ENCODE assay signal across 11 mouse cellular contexts in genomic region chr2:36183278-36183677, GRCm38 (mm10). TPM values are rescaled to one million over a fixed set of nuclear protein-coding genes. Genes with fewer than 3 reads are reported as not detected.
A peak's percentile ranks its signal among the peaks of the same experiment; 100 is the strongest.
DNase-seq lines count a peak whose midpoint lies in the region; ATAC-seq and TF ChIP-seq lines count a peak whose summit lies in the region.
"Had no signal": no experiment of that assay in that cellular context is flagged by ENCODE, and none has a peak within 500 bp of the region (broad histone marks: within the 10 kb centered on the region; RNA-seq: fewer than 3 reads in every experiment).

No protein-coding gene starts in this region.

- TF ChIP-seq CTCF in heart, adult 2 months (IDR thresholded peaks at IDR 0.05): no peak
- no peak for TF ChIP-seq CTCF in liver, embryonic 14.5 days (IDR thresholded peaks at IDR 0.05; ENCODE audit: low read depth)

- 11% methylated on average over 2 of the region's 2 CpGs for WGBS in heart, adult 2 months
- WGBS in heart, embryonic 10.5 days: 79% methylated on average over 2 of the region's 2 CpGs
- WGBS in liver, embryonic 14.5 days (ENCODE audit: insufficient replicate concordance): 74% methylated on average over 2 of the region's 2 CpGs
- 22% methylated on average over 2 of the region's 2 CpGs for WGBS in heart, embryonic 16.5 days

- no peaks in the 10 kb centered on the region; the same call in 1 of the 2 replicates for H3K36me3 ChIP-seq in heart, adult 2 months (ENCODE audit: control insufficient read depth, insufficient read depth, low read length)
- H3K36me3 ChIP-seq in heart, embryonic 10.5 days: 0 out of 2 replicates have a peak, but pooled peaks cover 3% of the 10 kb centered on the region
- H3K36me3 ChIP-seq in liver, embryonic 14.5 days (replicated peaks; ENCODE audit: control insufficient read depth, insufficient read depth, low read depth): peaks cover 3% of the 10 kb centered on the region; the same call in 1 of the 2 replicates
- H3K36me3 ChIP-seq in heart, embryonic 16.5 days (ENCODE audit: control insufficient read depth, insufficient read depth): peaks cover 3% of the 10 kb centered on the region; the same call in 1 of the 2 replicates

- H3K4me1 ChIP-seq in heart, adult 2 months (ENCODE audit: control insufficient read depth, insufficient read depth, low read length): peaks cover 5% of the 10 kb centered on the region; the same call in 1 of the 2 replicates
- H3K4me1 ChIP-seq in heart, embryonic 10.5 days: peaks cover 11% of the 10 kb centered on the region; the same call in 1 of the 2 replicates
- H3K4me1 ChIP-seq in liver, embryonic 14.5 days (replicated peaks; ENCODE audit: control insufficient read depth in 2 of 2, insufficient read depth in 2 of 2, low read length in 1 of 2): peaks cover 10 to 15% of the 10 kb centered on the region in 2 experiments
- peaks cover 16% of the 10 kb centered on the region for H3K4me1 ChIP-seq in heart, embryonic 16.5 days (ENCODE audit: control insufficient read depth, insufficient read depth, low read length)

- peak; percentile 28 to 50 for DNase-seq in heart, adult 2 months
- no peak for DNase-seq in heart, embryonic 10.5 days (ENCODE audit: low spot score)
- DNase-seq in liver, embryonic 14.5 days (ENCODE audit: low read depth in 3 of 3, low spot score in 3 of 3): no peak
- DNase-seq in liver: no peak
- DNase-seq in heart, adult 9 months (ENCODE audit: low spot score in 2 of 2): peak; percentile 45 to 56
- no peak for DNase-seq in embryo, embryonic 10.5 days (ENCODE audit: low spot score)
- DNase-seq in adrenal gland, postnatal 14 days: no peak
- DNase-seq: cerebellum, adult 9-10 months had no signal

- H3K9me3 ChIP-seq in heart, embryonic 10.5 days: no peaks in the 10 kb centered on the region
- H3K9me3 ChIP-seq in liver, embryonic 14.5 days (ENCODE audit: control insufficient read depth, low read length): no peaks in the 10 kb centered on the region
- no peaks in the 10 kb centered on the region for H3K9me3 ChIP-seq in heart, embryonic 16.5 days (replicated peaks; ENCODE audit: control insufficient read depth, low read length)
- H3K9me3 ChIP-seq: liver, embryonic 15.5 days had no signal

- H3K9ac ChIP-seq in heart, adult 2 months (ENCODE audit: low read depth, low read length): no peak overlapping the region
- no peak overlapping the region for H3K9ac ChIP-seq in liver, embryonic 14.5 days (replicated peaks)
- H3K9ac ChIP-seq in heart, embryonic 16.5 days (ENCODE audit: low read length): peak overlapping the region; percentile 37
- H3K9ac ChIP-seq: liver, embryonic 15.5 days had no signal

- no peak overlapping the region for H3K4me2 ChIP-seq in liver, embryonic 14.5 days (ENCODE audit: low read depth)
- H3K4me2 ChIP-seq in heart, embryonic 16.5 days (ENCODE audit: low read depth, low read length): no peak overlapping the region
- H3K4me2 ChIP-seq: liver, embryonic 15.5 days; midbrain, embryonic 11.5 days had no signal

- H3K79me2 ChIP-seq in heart, adult 2 months (replicated peaks; ENCODE audit: control insufficient read depth, insufficient read depth, low read length): no peaks in the 10 kb centered on the region

- H3K4me3 ChIP-seq in heart, adult 2 months: no peak overlapping the region
- no peak overlapping the region for H3K4me3 ChIP-seq in heart, embryonic 10.5 days
- H3K4me3 ChIP-seq in liver, embryonic 14.5 days (ENCODE audit: insufficient read depth in 1 of 2, low read depth in 2 of 2, low read length in 2 of 2): no peak overlapping the region
- no peak overlapping the region for H3K4me3 ChIP-seq in heart, embryonic 16.5 days (ENCODE audit: low read length)
- H3K4me3 ChIP-seq: liver, embryonic 15.5 days had no signal

- intact Hi-C loops in heart, adult 2 months (cut with DNase I): no loop called here

- no peak for TF ChIP-seq POLR2A in heart, adult 2 months (IDR thresholded peaks at IDR 0.05; ENCODE audit: insufficient read depth, low read depth, low read length)

- H3K27me3 ChIP-seq in heart, adult 2 months (ENCODE audit: control insufficient read depth, insufficient read depth, low read length): no peaks in the 10 kb centered on the region
- no peaks in the 10 kb centered on the region for H3K27me3 ChIP-seq in heart, embryonic 10.5 days (ENCODE audit: insufficient read depth, poor library complexity, severe bottlenecking)
- H3K27me3 ChIP-seq in liver, embryonic 14.5 days (ENCODE audit: control insufficient read depth, insufficient read depth, low read length): no peaks in the 10 kb centered on the region
- H3K27me3 ChIP-seq in heart, embryonic 16.5 days (ENCODE audit: control insufficient read depth, insufficient read depth, low read length): no peaks in the 10 kb centered on the region
- H3K27me3 ChIP-seq: liver, embryonic 15.5 days had no signal

- no peak for ATAC-seq in liver, embryonic 14.5 days (ENCODE audit: insufficient read depth)
- peak; percentile 83 for ATAC-seq in heart, embryonic 16.5 days (replicated peaks; ENCODE audit: extremely low read depth, insufficient read depth, low FRiP score)

- 0 out of 2 replicates have a peak, but pooled peaks have one; percentile 52 for TF ChIP-seq EP300 in heart, adult 2 months (IDR thresholded peaks at IDR 0.05; ENCODE audit: insufficient read depth, low read depth, low read length)
- TF ChIP-seq EP300 in liver, embryonic 14.5 days (IDR thresholded peaks at IDR 0.05; ENCODE audit: low read depth): no peak

- peak overlapping the region; percentile 56 for H3K27ac ChIP-seq in heart, adult 2 months
- no peak overlapping the region for H3K27ac ChIP-seq in heart, embryonic 10.5 days
- H3K27ac ChIP-seq in liver, embryonic 14.5 days: peak overlapping the region; percentile 20; the same call in 1 of the 2 replicates
- H3K27ac ChIP-seq in heart, embryonic 16.5 days (ENCODE audit: low read length): peak overlapping the region; percentile 85

RNA-seq across cellular contexts. Expression of gene Rbm18, which starts 46.7 kb away (rescaled TPM):
- total RNA-seq in heart, adult 2 months (2021): 10 to 100 TPM; 31.7 to 33.9 TPM
- polyA plus RNA-seq in heart, adult 2 months (2012; rRNA removed): 15.4 and 33.0 TPM in 2 replicates
- polyA plus RNA-seq in heart, embryonic 10.5 days (2016; fragmentation: Nextera tagmentation; extraction: Ambion mirVana): 60.0 and 60.7 TPM in 2 replicates
- 7.8 and 10.2 TPM in 2 replicates for polyA plus RNA-seq in liver, embryonic 14.5 days (2012; rRNA removed)
- polyA plus RNA-seq in liver, embryonic 14.5 days (2014; fragmentation: Nextera tagmentation; extraction: Ambion mirVana): 20.6 and 22.8 TPM in 2 replicates
- 66.1 and 69.5 TPM in 2 replicates for polyA plus RNA-seq in heart, embryonic 16.5 days (2015; fragmentation: Nextera tagmentation; extraction: Ambion mirVana)
- 27.3 and 27.4 TPM in 2 replicates for total RNA-seq in adrenal gland, postnatal 14 days (2021)

RNA-seq across cellular contexts. Expression of gene Ptgs1, which starts 46.9 kb away (rescaled TPM):
- total RNA-seq in heart, adult 2 months (2021): 10 to 100 TPM; 14.4 to 15.8 TPM
- 20.0 and 22.3 TPM in 2 replicates for polyA plus RNA-seq in heart, adult 2 months (2012; rRNA removed)
- 12.2 and 16.4 TPM in 2 replicates for polyA plus RNA-seq in heart, embryonic 10.5 days (2016; fragmentation: Nextera tagmentation; extraction: Ambion mirVana)
- polyA plus RNA-seq in liver, embryonic 14.5 days (2012; rRNA removed): 8.6 and 9.9 TPM in 2 replicates
- 15.8 and 16.4 TPM in 2 replicates for polyA plus RNA-seq in liver, embryonic 14.5 days (2014; fragmentation: Nextera tagmentation; extraction: Ambion mirVana)
- 21.9 and 26.2 TPM in 2 replicates for polyA plus RNA-seq in heart, embryonic 16.5 days (2015; fragmentation: Nextera tagmentation; extraction: Ambion mirVana)
- 13.6 and 14.9 TPM in 2 replicates for total RNA-seq in adrenal gland, postnatal 14 days (2021)

RNA-seq across cellular contexts. Expression of gene Mrrf, which starts 47.1 kb away (rescaled TPM):
- 10 to 100 TPM; 36.2 to 46.8 TPM for total RNA-seq in heart, adult 2 months (2021)
- polyA plus RNA-seq in heart, adult 2 months (2012; rRNA removed): 70.1 and 71.7 TPM in 2 replicates
- polyA plus RNA-seq in heart, embryonic 10.5 days (2016; fragmentation: Nextera tagmentation; extraction: Ambion mirVana): 29.9 and 35.0 TPM in 2 replicates
- 5.3 and 9.1 TPM in 2 replicates for polyA plus RNA-seq in liver, embryonic 14.5 days (2012; rRNA removed)
- polyA plus RNA-seq in liver, embryonic 14.5 days (2014; fragmentation: Nextera tagmentation; extraction: Ambion mirVana): 17.8 and 25.8 TPM in 2 replicates
- 38.6 and 41.7 TPM in 2 replicates for polyA plus RNA-seq in heart, embryonic 16.5 days (2015; fragmentation: Nextera tagmentation; extraction: Ambion mirVana)
- 26.0 and 27.0 TPM in 2 replicates for total RNA-seq in adrenal gland, postnatal 14 days (2021)

Comparison
In these comparisons a context has a peak if more than half of its experiments do, and no peak if none do; other contexts are left out.
1. DNase-seq: peak in heart, adult 2 months (2 of 2) and heart, adult 9 months (2 of 2); none in heart, embryonic 10.5 days (single experiment), liver, embryonic 14.5 days (0 of 3), liver (single experiment), embryo, embryonic 10.5 days (single experiment) and adrenal gland, postnatal 14 days (single experiment).